Mouse (Mus musculus) megakaryocyte, embryonic 14.5 days (primary cell): ENCODE data around the gene Hlcs.

ENCODE experiments used
- FLI1 ChIP-seq: IDR thresholded peaks from 2 replicates; pipeline ENCODE4 v1.6.1; 2012; ENCODE audit warnings: low read length, inconsistent platforms, mixed read lengths
- GATA1 ChIP-seq: IDR thresholded peaks from 3 replicates; pipeline ENCODE4 v1.6.1; 2012; ENCODE audit warnings: mixed read lengths, low read length, inconsistent platforms, borderline replicate concordance

GRCm38 (mm10) chr16:94157819-94158218 lies 155.6 kb downstream of the Hlcs start:
- TF ChIP-seq GATA1 (no peak), FLI1 (no peak)
